Mouse (Mus musculus) 3T3-L1 (cell line): ENCODE measurements around the gene Tmem89.
A peak's percentile ranks its signal among the peaks of the same experiment; 100 is the strongest.

Experiments used
- DNase-seq: peaks from one replicate; pipeline ENCODE4 v3.0.0-alpha.2; 2015; ENCODE audit warnings: low read depth, low spot score

Tmem89 gene

GRCm38 (mm10) chr9:108914491-108914890 is at the start of gene Tmem89:
Tmem89 (plus strand) TSS chr9:108914619.
- no peak for DNase-seq

GRCm38 (mm10) chr9:108912308-108912707 is 2.1 kb upstream of the Tmem89 start:
- DNase-seq: no peak

GRCm38 (mm10) chr9:108913161-108913560 is 1.3 kb upstream of the Tmem89 start:
- DNase-seq: no peak

GRCm38 (mm10) chr9:108913621-108914020 is 798 bp upstream of the Tmem89 start:
- DNase-seq: no peak

- no peak for DNase-seq
Measured at GRCm38 (mm10) chr9:108925897-108926296, 11.5 kb downstream of the Tmem89 start.

GRCm38 (mm10) chr9:108928424-108928823 is 14.0 kb downstream of the Tmem89 start:
- no peak for DNase-seq

DNA sequence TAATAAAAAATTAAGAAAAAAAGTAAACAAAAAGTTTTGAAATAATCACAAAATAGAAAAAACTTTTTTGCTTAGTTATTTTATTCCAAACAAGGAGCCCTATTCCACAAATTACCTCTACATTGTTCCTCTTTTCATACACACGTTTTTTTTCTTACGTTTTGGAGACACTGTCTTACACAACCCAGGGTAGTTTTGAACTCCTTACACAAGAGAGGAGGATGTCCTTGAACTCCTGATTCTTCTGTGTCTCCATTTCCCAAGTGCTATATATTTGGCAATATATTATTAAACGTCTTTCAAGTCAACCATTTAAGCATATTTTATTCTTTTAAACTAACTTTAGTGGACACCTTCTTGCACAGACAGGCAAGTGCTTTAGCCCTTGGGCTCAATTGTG is 21.6 kb downstream of the Tmem89 start:
- DNase-seq: no peak

DNA sequence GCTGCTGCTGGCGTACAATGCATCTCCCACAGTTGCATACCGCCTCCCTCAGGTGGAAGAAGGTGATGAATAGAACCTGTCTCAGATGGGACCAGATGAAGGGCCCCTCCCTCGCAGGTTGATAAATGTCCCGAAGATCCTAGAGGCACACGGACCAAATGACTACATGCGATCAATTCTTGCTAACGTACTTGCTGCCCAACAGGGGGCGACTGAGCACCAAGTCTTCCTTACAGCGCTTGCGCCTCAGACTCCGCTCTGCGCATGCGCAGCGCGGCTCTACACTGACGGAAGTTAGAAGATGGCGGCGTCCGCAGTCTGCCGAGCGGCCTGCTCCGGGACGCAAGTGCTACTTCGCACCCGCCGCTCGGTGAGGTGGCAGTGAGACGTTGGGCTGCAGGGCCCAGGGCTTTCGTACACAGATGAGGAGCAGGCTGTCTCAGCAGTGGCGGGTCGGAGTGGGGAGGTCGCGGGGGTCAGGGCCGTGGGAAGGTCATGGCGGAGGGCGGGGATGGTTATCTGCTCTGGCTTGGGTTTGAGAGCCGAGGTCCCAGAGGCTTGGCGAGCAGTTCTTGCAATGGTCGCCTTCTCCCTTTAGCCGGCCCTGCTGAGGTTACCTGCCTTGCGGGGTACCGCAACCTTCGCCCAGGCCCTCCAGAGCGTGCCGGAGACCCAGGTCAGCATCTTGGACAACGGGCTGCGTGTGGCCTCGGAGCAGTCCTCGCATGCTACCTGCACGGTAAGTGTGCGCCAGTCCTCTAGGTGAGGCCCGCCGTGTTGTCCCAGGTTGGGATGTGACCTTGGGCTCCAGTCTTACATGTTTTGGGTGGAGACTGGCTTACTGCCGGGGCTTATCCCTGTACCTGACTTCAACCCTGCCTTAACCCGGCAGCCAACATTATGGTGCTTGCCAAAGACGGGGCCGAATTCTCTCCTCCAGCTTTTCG is 22.3 kb downstream of the Tmem89 start, which contains the start of gene Uqcrc1:
Gene Uqcrc1 (plus strand): TSS at position 216 of the 947 bp plus-strand sequence.
- peak; percentile 97 for DNase-seq

DNA sequence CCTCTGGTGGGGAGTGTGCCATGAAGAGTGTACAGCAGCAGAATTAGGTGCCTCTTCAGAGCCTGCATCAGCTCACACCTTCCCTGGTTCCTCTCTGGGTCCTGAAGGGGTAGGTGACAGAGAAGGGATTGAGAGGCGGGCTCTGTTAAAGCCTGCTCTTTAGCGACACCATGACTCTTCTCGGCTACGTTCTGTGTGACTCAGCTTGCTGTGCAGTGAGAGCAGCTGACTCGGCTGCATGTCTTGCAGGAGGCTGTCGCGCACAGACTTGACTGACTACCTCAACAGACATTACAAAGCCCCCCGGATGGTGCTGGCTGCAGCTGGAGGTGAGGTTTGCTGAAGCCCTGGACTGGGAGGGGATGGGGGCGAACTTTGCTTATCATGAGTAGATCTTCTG is 30.7 kb downstream of the Tmem89 start:
- DNase-seq: no peak

- no peak for DNase-seq
Measured at GRCm38 (mm10) chr9:108945608-108946007, 31.2 kb downstream of the Tmem89 start.

GRCm38 (mm10) chr9:108949231-108949966 is 35.0 kb downstream of the Tmem89 start:
- peak; percentile 10 for DNase-seq

DNA sequence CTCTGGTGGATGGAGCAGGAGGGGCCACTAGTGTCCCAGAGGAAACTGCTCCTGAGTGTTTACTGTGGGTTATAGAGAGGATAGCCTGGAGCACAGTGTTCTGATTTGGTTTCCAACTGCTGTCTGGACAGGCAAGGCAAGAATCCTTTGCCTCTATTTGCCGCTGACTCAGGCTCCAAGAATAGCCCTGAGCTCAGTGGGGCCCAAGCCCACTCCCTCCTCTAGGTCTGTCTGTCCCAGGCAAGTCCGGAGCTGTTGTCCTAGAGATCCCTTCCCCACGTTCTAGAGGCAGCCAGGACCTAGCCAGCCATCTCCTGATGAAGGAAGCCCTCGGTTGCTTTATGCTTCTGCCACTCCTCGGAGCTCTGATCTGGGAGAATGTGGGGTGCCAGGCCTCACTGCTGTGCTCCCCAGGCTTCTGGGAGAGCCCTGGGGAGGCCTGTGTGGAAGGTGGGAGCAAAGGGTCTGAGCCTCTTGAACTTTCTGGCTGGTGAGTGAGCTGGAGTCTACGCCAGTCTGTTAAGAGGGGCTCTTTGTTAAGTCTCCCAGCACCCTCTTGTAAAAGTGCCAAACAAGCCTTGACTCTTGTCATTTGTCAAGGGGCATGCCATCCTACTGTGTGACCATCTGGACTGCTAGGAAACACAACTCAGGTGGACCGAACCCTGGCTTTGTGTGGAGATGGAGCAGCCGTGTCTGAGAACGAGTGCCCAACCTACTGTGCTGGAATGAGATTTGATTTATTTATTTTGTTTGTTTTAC is 35.7 kb downstream of the Tmem89 start:
- DNase-seq: no peak

- DNase-seq: peak; percentile 75
Measured at GRCm38 (mm10) chr9:108953081-108953636, 38.7 kb downstream of the Tmem89 start, which contains the start of gene Col7a1. Col7a1 (plus strand) TSS chr9:108953586.

DNA sequence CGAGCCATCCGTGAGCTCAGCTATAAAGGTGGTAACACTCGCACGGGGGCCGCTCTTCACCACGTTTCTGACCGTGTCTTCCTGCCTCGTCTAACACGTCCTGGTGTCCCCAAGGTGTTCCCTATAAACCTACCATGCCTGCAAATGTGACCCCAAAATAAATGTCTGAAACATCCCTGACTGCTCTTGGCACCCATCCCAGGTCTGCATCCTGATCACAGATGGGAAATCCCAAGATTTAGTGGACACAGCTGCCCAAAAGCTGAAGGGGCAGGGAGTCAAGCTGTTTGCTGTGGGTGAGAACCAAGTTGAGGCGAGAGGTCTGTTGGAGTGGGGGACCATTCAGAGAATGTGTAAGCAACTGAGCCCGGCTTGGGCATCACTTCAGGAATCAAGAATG is 40.8 kb downstream of the Tmem89 start:
- DNase-seq: peak; percentile 20

- DNase-seq: no peak
Measured at GRCm38 (mm10) chr9:108955846-108956245, 41.4 kb downstream of the Tmem89 start.

- no peak for DNase-seq
Measured at GRCm38 (mm10) chr9:108963577-108963976, 49.2 kb downstream of the Tmem89 start.

DNA sequence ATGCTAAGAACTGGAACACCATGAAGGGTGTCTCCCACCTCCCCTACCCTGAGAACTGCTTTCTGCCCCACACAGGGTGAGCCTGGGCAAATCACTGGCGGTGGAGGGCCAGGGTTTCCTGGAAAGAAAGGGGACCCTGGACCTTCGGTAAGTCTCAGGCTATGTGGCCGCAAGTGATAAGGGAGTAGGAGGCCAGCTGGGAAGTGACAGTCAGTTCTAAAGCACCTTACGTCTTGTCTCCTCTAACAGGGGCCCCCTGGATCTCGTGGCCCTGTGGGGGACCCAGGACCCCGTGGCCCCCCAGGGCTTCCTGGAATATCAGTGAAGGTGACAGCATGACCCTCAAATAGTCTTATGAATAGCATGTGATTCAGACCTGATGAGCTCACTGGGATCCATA is 49.9 kb downstream of the Tmem89 start:
- DNase-seq: no peak
